Mouse (Mus musculus) hindbrain, postnatal 0 days (tissue): ENCODE results near the gene Chic1. TPM values are rescaled to one million over a fixed set of nuclear protein-coding genes. Genes with fewer than 3 reads are reported as not detected.
A peak's percentile ranks its signal among the peaks of the same experiment; 100 is the strongest.

ENCODE experiments used
- ATAC-seq: fragments of 200-750 bp; cut with Nextera tagmentation; 2 replicates; pipeline ENCODE4 v1.8.0; 2017; ENCODE audit warnings: mild to moderate bottlenecking, moderate TSS enrichment, moderate library complexity
- DNase-seq: peaks from one replicate; pipeline ENCODE4 v3.0.0-alpha.2; 2015; ENCODE audit warnings: low spot score
- H3K27ac ChIP-seq: fragments of 300-500 bp; sonication (generic); 2 replicates; pipeline ENCODE4 v1.5.1; 2014; ENCODE audit warnings: mild to moderate bottlenecking
- H3K27me3 ChIP-seq: fragments of 300-500 bp; sonication (generic); 2 replicates; pipeline ENCODE4 v1.6.1; 2014; ENCODE audit warnings: low read length, mixed read lengths; ENCODE audit not compliant: insufficient read depth
- H3K36me3 ChIP-seq: fragments of 300-500 bp; sonication (generic); 2 replicates; pipeline ENCODE4 v1.6.1; 2014; ENCODE audit warnings: low read length, mixed read lengths; ENCODE audit not compliant: insufficient read depth
- H3K4me1 ChIP-seq: fragments of 300-500 bp; sonication (generic); 2 replicates; pipeline ENCODE4 v1.6.1; 2014; ENCODE audit warnings: antibody characterized with exemption, low read length, mixed read lengths; ENCODE audit not compliant: insufficient read depth
- H3K4me2 ChIP-seq: fragments of 300-500 bp; sonication (generic); 2 replicates; pipeline ENCODE4 v1.6.1; 2014; ENCODE audit warnings: low read depth, mild to moderate bottlenecking, low read length, moderate library complexity, mixed read lengths
- H3K4me3 ChIP-seq: fragments of 300-500 bp; sonication (generic); 2 replicates; pipeline ENCODE4 v1.5.1; 2014; ENCODE audit warnings: low read length
- H3K9ac ChIP-seq: fragments of 300-500 bp; sonication (generic); replicated peaks from 2 replicates; pipeline ENCODE4 v1.6.1; 2014; ENCODE audit warnings: mild to moderate bottlenecking, low read length, moderate library complexity, mixed read lengths
- H3K9me3 ChIP-seq: fragments of 300-500 bp; sonication (generic); 2 replicates; pipeline ENCODE4 v1.6.1; 2016; ENCODE audit warnings: low read length, mixed read lengths
- CTCF ChIP-seq: IDR thresholded peaks from 2 replicates; pipeline ENCODE4 v1.5.1; 2016; ENCODE audit warnings: antibody characterized with exemption, control low read depth, low read depth
- WGBS: fragments of 180-500 bp; shearing (Covaris S2); extraction: QIAGEN DNeasy Blood & Tissue Kit; methylation state at CpG from one replicate; pipeline ENCODE4 v1.1.7; 2014; 5-methylcytosine and 5-hydroxymethylcytosine counted together
- polyA plus RNA-seq: library from polyadenylated mRNA; unstranded; fragments of >200 nt; fragmentation: Nextera tagmentation; extraction: Ambion mirVana; gene quantifications from 2 replicates; pipeline ENCODE4 v1.2.1, GENCODE M21; 2015
- total RNA-seq: library from RNA; depleted of rRNA; stranded (reverse); fragments of >200 nt; gene quantifications from 2 replicates; pipeline ENCODE4 v1.2.3, GENCODE M21; 2014

Chic1 gene
- total and polyA plus RNA-seq, 2 experiments from 2014 or later, result 4.5 to 8.7 TPM

- DNase-seq (no peak), ATAC-seq (no peak)
- Histone ChIP-seq H3K4me2 (no peak overlapping the region), H3K36me3 (no peaks in the 10 kb centered on the region), H3K27me3 (no peaks in the 10 kb centered on the region), H3K9ac (no peak overlapping the region), H3K27ac (no peak overlapping the region), H3K4me1 (no peaks in the 10 kb centered on the region), H3K9me3 (no peaks in the 10 kb centered on the region), H3K4me3 (no peak overlapping the region)
- TF ChIP-seq CTCF, result no peak
- WGBS, result 62% methylated on average over 5 of the region's 5 CpGs
Measured at GRCm38 (mm10) chrX:103331125-103331858, 25.0 kb upstream of the Chic1 start.

- ATAC-seq, result no peak
- 59% methylated on average over 3 of the region's 3 CpGs for whole genome bisulfite sequencing
- no peak for DNase-seq
- Histone ChIP-seq H3K4me2 (no peak overlapping the region), H3K9ac (no peak overlapping the region), H3K27me3 (no peaks in the 10 kb centered on the region), H3K4me3 (no peak overlapping the region), H3K27ac (no peak overlapping the region), H3K9me3 (no peaks in the 10 kb centered on the region), H3K36me3 (no peaks in the 10 kb centered on the region), H3K4me1 (no peaks in the 10 kb centered on the region)
- no peak for TF ChIP-seq CTCF
Measured at GRCm38 (mm10) chrX:103341369-103342113, 14.7 kb upstream of the Chic1 start.

GRCm38 (mm10) chrX:103355784-103356183 lies 492 bp upstream of the Chic1 start:
- no peak for TF ChIP-seq CTCF
- Histone ChIP-seq H3K27me3 (peaks cover 3% of the 10 kb centered on the region; the same call in 1 of the 2 replicates), H3K4me1 (no peaks in the 10 kb centered on the region), H3K4me3 (peak overlapping the region; percentile 59), H3K27ac (no peak overlapping the region), H3K9me3 (no peaks in the 10 kb centered on the region), H3K4me2 (peak overlapping the region; percentile 56), H3K36me3 (no peaks in the 10 kb centered on the region), H3K9ac (0 out of 2 replicates have a peak overlapping the region, but pooled peaks have one; percentile 66)
- 49% methylated on average over 5 of the region's 5 CpGs for WGBS
- ATAC-seq, result peak; percentile 12; the same call in 1 of the 2 replicates
- no peak for DNase-seq

GRCm38 (mm10) chrX:103356761-103357236 lies 523 bp downstream of the Chic1 start:
- Histone ChIP-seq H3K36me3 (no peaks in the 10 kb centered on the region), H3K4me2 (peak overlapping the region; percentile 56), H3K4me3 (peak overlapping the region; percentile 59), H3K27me3 (peaks cover 4% of the 10 kb centered on the region; the same call in 1 of the 2 replicates), H3K9ac (peak overlapping the region; percentile 66), H3K4me1 (no peaks in the 10 kb centered on the region), H3K9me3 (no peaks in the 10 kb centered on the region), H3K27ac (peak overlapping the region; percentile 65)
- 19% methylated on average over 24 of the region's 24 CpGs for WGBS
- DNase-seq (peak; percentile 12), ATAC-seq (peak; percentile 79)
- TF ChIP-seq CTCF, result no peak

- Histone ChIP-seq H3K4me3 (no peak overlapping the region), H3K4me1 (no peaks in the 10 kb centered on the region), H3K4me2 (no peak overlapping the region), H3K27me3 (no peaks in the 10 kb centered on the region), H3K36me3 (no peaks in the 10 kb centered on the region), H3K9me3 (no peaks in the 10 kb centered on the region), H3K9ac (no peak overlapping the region), H3K27ac (no peak overlapping the region)
- ATAC-seq (no peak), DNase-seq (peak; percentile 48)
- WGBS, result 36% methylated on average over 5 of the region's 5 CpGs
- no peak for TF ChIP-seq CTCF
Measured at GRCm38 (mm10) chrX:103366201-103366600, 9.9 kb downstream of the Chic1 start.

- no peak overlapping the region for H3K4me2 ChIP-seq
- DNase-seq (no peak), ATAC-seq (no peak)
- H3K9ac ChIP-seq, result no peak overlapping the region
- H3K27me3 ChIP-seq, result no peaks in the 10 kb centered on the region
- WGBS, result 42% methylated on average over 3 of the region's 3 CpGs
- H3K36me3 ChIP-seq, result no peaks in the 10 kb centered on the region
- H3K9me3 ChIP-seq, result no peaks in the 10 kb centered on the region
- no peak overlapping the region for H3K27ac ChIP-seq
- no peak overlapping the region for H3K4me3 ChIP-seq
- no peak for TF ChIP-seq CTCF
- H3K4me1 ChIP-seq, result no peaks in the 10 kb centered on the region
Measured at GRCm38 (mm10) chrX:103368650-103369049, 12.4 kb downstream of the Chic1 start.
